Mouse (Mus musculus) ES-E14 (cell line): ENCODE measurements around the gene Spg20. TPM values are rescaled to one million over a fixed set of nuclear protein-coding genes. Genes with fewer than 3 reads are reported as not detected.

ENCODE experiments used
- DNase-seq: peaks from one replicate; pipeline ENCODE4 v3.0.0-alpha.2; 2013; ENCODE audit warnings: low read depth, low spot score
- H3K27ac ChIP-seq: 2 replicates; pipeline ENCODE4 v1.5.1; 2012; ENCODE audit warnings: low read depth, mild to moderate bottlenecking, low read length, moderate library complexity, mixed read lengths; ENCODE audit not compliant: poor library complexity, insufficient read depth, severe bottlenecking
- H3K36me3 ChIP-seq: 2 replicates; pipeline ENCODE4 v1.6.1; 2012; ENCODE audit warnings: mild to moderate bottlenecking, low read length, moderate library complexity, mixed read lengths; ENCODE audit not compliant: control insufficient read depth, poor library complexity, insufficient read depth, severe bottlenecking
- H3K4me1 ChIP-seq, 2 experiments: fragments of 150-350 bp in 1 of 2; sonication (generic) in 1 of 2; 2 replicates each; pipeline ENCODE4 v1.6.1; 2012; ENCODE audit warnings: low read length in 2 of 2, mild to moderate bottlenecking in 1 of 2, mixed read lengths in 1 of 2; ENCODE audit not compliant: control insufficient read depth in 2 of 2, insufficient read depth in 2 of 2, poor library complexity in 1 of 2
- H3K4me3 ChIP-seq, 2 experiments: fragments of 150-350 bp in 1 of 2; sonication (generic) in 1 of 2; 2 replicates each; pipeline ENCODE4 v1.5.1; 2012; ENCODE audit warnings: low read length in 2 of 2, low read depth in 1 of 2, mild to moderate bottlenecking in 1 of 2, mixed read lengths in 1 of 2; ENCODE audit not compliant: insufficient read depth in 1 of 2, poor library complexity in 1 of 2, severe bottlenecking in 1 of 2
- H3K9ac ChIP-seq: 2 replicates; pipeline ENCODE4 v1.6.1; 2012; ENCODE audit warnings: low read depth, mild to moderate bottlenecking, low read length, mixed read lengths; ENCODE audit not compliant: poor library complexity, insufficient read depth, severe bottlenecking
- H3K9me3 ChIP-seq: fragments of 150-350 bp; sonication (generic); 2 replicates; pipeline ENCODE4 v1.6.1; 2012; ENCODE audit warnings: low read depth, mild to moderate bottlenecking, low read length; ENCODE audit not compliant: control insufficient read depth, insufficient read depth
- CHD2 ChIP-seq: IDR thresholded peaks from 2 replicates; pipeline ENCODE4 v1.6.1; 2014; ENCODE audit warnings: mild to moderate bottlenecking, low read depth, low read length, inconsistent platforms
- HCFC1 ChIP-seq: IDR thresholded peaks from 2 replicates; pipeline ENCODE4 v1.6.1; 2012; ENCODE audit warnings: low read length, inconsistent platforms, borderline replicate concordance; ENCODE audit not compliant: insufficient read depth
- MAFK ChIP-seq: IDR thresholded peaks from 2 replicates; pipeline ENCODE4 v1.6.1; 2014; ENCODE audit warnings: mild to moderate bottlenecking, low read depth, low read length, inconsistent platforms; ENCODE audit not compliant: insufficient read depth
- ZC3H11A ChIP-seq: IDR thresholded peaks from 2 replicates; pipeline ENCODE4 v1.6.1; 2012; ENCODE audit warnings: low read depth, mild to moderate bottlenecking, inconsistent platforms, low read length, borderline replicate concordance
- ZNF384 ChIP-seq: IDR thresholded peaks from 2 replicates; pipeline ENCODE4 v1.6.1; 2012; ENCODE audit warnings: low read depth, low read length, inconsistent platforms
- in situ Hi-C, 2 experiments: fragments of 600-800 bp; cut with MboI; formaldehyde crosslinking; loops; one replicate each; pipeline ENCODE4 v1.15.1; 2025; ENCODE audit warnings: low sequenced_read_pairs in 2 of 2, inconsistent platforms in 1 of 2; ENCODE audit not compliant: unreplicated experiment in 2 of 2
- total RNA-seq: library from RNA; depleted of rRNA; stranded (reverse); fragments of 300-350 nt; gene quantifications from 2 replicates; pipeline ENCODE4 v1.2.3, GENCODE M21; 2012

Spg20 gene
- total RNA-seq, 1 experiment = 12.8 TPM

- no peaks in the 10 kb centered on the region for H3K4me1 ChIP-seq
- H3K9me3 ChIP-seq = no peaks in the 10 kb centered on the region
- H3K36me3 ChIP-seq = no peaks in the 10 kb centered on the region
- no peak overlapping the region for H3K9ac ChIP-seq
- no peak overlapping the region for H3K4me3 ChIP-seq
- H3K27ac ChIP-seq = no peak overlapping the region
- in situ Hi-C loops = loop anchor here in 1 of 2 experiments (10.0 kb wide), 1 partner anchor 268 kb away; no protein-coding TSS in a partner anchor
- DNase-seq = no peak
- TF ChIP-seq HCFC1 (no peak), CHD2 (no peak), ZNF384 (no peak), ZC3H11A (no peak), MAFK (no peak)
Observed at GRCm38 (mm10) chr3:55086948-55087347, 25.0 kb upstream of the Spg20 start.

GRCm38 (mm10) chr3:55087360-55087759 lies 24.5 kb upstream of the Spg20 start:
- no peaks in the 10 kb centered on the region for H3K36me3 ChIP-seq
- DNase-seq = no peak
- TF ChIP-seq ZC3H11A (no peak), CHD2 (no peak), HCFC1 (no peak), MAFK (no peak), ZNF384 (no peak)
- no peak overlapping the region for H3K4me3 ChIP-seq
- H3K27ac ChIP-seq = no peak overlapping the region
- no peak overlapping the region for H3K9ac ChIP-seq
- in situ Hi-C loops = loop anchor here in 1 of 2 experiments (10.0 kb wide), 1 partner anchor 267 kb away; no protein-coding TSS in a partner anchor
- no peaks in the 10 kb centered on the region for H3K4me1 ChIP-seq
- H3K9me3 ChIP-seq = no peaks in the 10 kb centered on the region

GRCm38 (mm10) chr3:55088359-55088758 lies 23.5 kb upstream of the Spg20 start:
- DNase-seq = no peak
- no peak overlapping the region for H3K27ac ChIP-seq
- no peak overlapping the region for H3K9ac ChIP-seq
- TF ChIP-seq MAFK = no peak
- H3K4me3 ChIP-seq = no peak overlapping the region
- no peaks in the 10 kb centered on the region for H3K9me3 ChIP-seq
- no peaks in the 10 kb centered on the region for H3K4me1 ChIP-seq
- in situ Hi-C loops = loop anchor here in 1 of 2 experiments (10.0 kb wide), 1 partner anchor 266 kb away; no protein-coding TSS in a partner anchor
- no peaks in the 10 kb centered on the region for H3K36me3 ChIP-seq

GRCm38 (mm10) chr3:55088843-55089242 lies 23.1 kb upstream of the Spg20 start:
- Histone ChIP-seq H3K27ac (no peak overlapping the region), H3K9me3 (no peaks in the 10 kb centered on the region), H3K36me3 (no peaks in the 10 kb centered on the region), H3K4me3 (no peak overlapping the region), H3K4me1 (no peaks in the 10 kb centered on the region), H3K9ac (no peak overlapping the region)
- no peak for TF ChIP-seq HCFC1
- TF ChIP-seq CHD2 = no peak
- no peak for TF ChIP-seq MAFK
- no peak for TF ChIP-seq ZNF384
- no peak for TF ChIP-seq ZC3H11A
- DNase-seq = no peak
- in situ Hi-C loops = loop anchor here in 1 of 2 experiments (10.0 kb wide), 1 partner anchor 266 kb away; no protein-coding TSS in a partner anchor

GRCm38 (mm10) chr3:55089291-55089690 lies 22.6 kb upstream of the Spg20 start:
- Histone ChIP-seq H3K4me1 (no peaks in the 10 kb centered on the region), H3K9ac (no peak overlapping the region), H3K9me3 (no peaks in the 10 kb centered on the region), H3K27ac (no peak overlapping the region), H3K36me3 (no peaks in the 10 kb centered on the region), H3K4me3 (no peak overlapping the region)
- in situ Hi-C loops = loop anchor here in 1 of 2 experiments (10.0 kb wide), 1 partner anchor 266 kb away; no protein-coding TSS in a partner anchor
- DNase-seq = no peak
- TF ChIP-seq CHD2 (no peak), ZC3H11A (no peak), MAFK (no peak), HCFC1 (no peak), ZNF384 (no peak)
